Comparison of ENCODE assay signal across 8 mouse cellular contexts in the genomic region with DNA sequence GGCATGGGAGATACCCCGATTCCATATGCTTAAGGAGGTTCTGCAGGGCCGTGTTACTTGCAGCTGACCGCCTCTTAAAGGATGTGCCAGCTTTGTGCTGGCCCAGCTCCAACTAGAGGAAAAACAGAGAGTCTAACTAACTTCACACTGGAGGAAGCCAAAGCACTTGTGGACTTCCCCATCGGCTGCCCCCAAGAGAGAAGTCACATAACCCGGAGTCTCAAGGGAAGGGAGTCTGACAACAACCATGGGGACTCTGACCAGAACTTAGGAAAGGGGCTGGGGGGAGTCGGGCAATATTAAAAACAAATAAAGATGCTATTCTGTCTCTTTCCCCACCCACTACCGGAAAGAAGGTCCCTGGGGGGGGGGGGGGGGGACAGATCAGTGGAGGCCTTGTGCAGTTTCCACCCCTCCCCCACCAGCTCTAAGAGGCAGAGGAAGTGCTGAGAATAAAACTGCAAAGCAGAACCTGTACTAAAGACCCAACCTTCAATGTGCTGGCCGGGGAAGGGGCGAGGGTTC. TPM values are rescaled to one million over a fixed set of nuclear protein-coding genes. Genes with fewer than 3 reads are reported as not detected.
DNase-seq lines count a peak whose midpoint lies in the region; ATAC-seq and TF ChIP-seq lines count a peak whose summit lies in the region.

No protein-coding gene starts in this region.

- no peaks in the 10 kb centered on the region for H3K36me3 ChIP-seq in heart, embryonic 12.5 days
- H3K36me3 ChIP-seq in kidney, embryonic 15.5 days: no peaks in the 10 kb centered on the region
- no peaks in the 10 kb centered on the region for H3K36me3 ChIP-seq in splenic B cell, adult 2 months (ENCODE audit: control insufficient read depth, insufficient read depth, low read length, poor library complexity, severe bottlenecking)

- H3K4me2 ChIP-seq in heart, embryonic 12.5 days: peak overlapping the region; percentile 29; the same call in 1 of the 2 replicates
- H3K4me2 ChIP-seq in kidney, embryonic 15.5 days: no peak overlapping the region; the same call in 1 of the 2 replicates

- no peaks in the 10 kb centered on the region for H3K9me3 ChIP-seq in heart, embryonic 12.5 days (replicated peaks)
- H3K9me3 ChIP-seq in kidney, embryonic 15.5 days (replicated peaks): no peaks in the 10 kb centered on the region

- 0 out of 2 replicates have a peak overlapping the region, but pooled peaks have one; percentile 10 for H3K9ac ChIP-seq in heart, embryonic 12.5 days
- H3K9ac ChIP-seq in kidney, embryonic 15.5 days: no peak overlapping the region

- no peak overlapping the region for H3K4me3 ChIP-seq in bone marrow, adult 2 months (replicated peaks; ENCODE audit: control insufficient read depth, low read depth, low read length)
- no peak overlapping the region for H3K4me3 ChIP-seq in heart, embryonic 12.5 days
- no peak overlapping the region for H3K4me3 ChIP-seq in kidney, embryonic 15.5 days (replicated peaks)

- H3K4me1 ChIP-seq in bone marrow, adult 2 months (ENCODE audit: control insufficient read depth, insufficient read depth, low read length): peaks cover 3% of the 10 kb centered on the region; the same call in 1 of the 2 replicates
- H3K4me1 ChIP-seq in heart, embryonic 12.5 days (replicated peaks): peaks cover 99% of the 10 kb centered on the region
- peaks cover 94% of the 10 kb centered on the region for H3K4me1 ChIP-seq in kidney, embryonic 15.5 days

- no peak for TF ChIP-seq CTCF in bone marrow, adult 2 months (IDR thresholded peaks at IDR 0.05; ENCODE audit: control insufficient read depth, insufficient read depth, low read length)

- no peak for ATAC-seq in heart, embryonic 12.5 days (ENCODE audit: insufficient number of reproducible peaks, low FRiP score)
- no peak for ATAC-seq in kidney, embryonic 15.5 days (replicated peaks; ENCODE audit: low FRiP score)

- peak; percentile 33 for DNase-seq in kidney, adult 18-20 months
- DNase-seq in kidney, adult 11 months: no peak
- peak; percentile 80 for DNase-seq in lung, postnatal 10 days
- peak; percentile 91 for DNase-seq in splenic B cell, adult 2 months (ENCODE audit: low read depth, low spot score)
- no peak for DNase-seq in embryo, embryonic 11 days

- WGBS in bone marrow, adult 2 months: 5% methylated on average over 9 of the region's 9 CpGs
- WGBS in heart, embryonic 12.5 days: 37% methylated on average over 9 of the region's 9 CpGs
- 43% methylated on average over 9 of the region's 9 CpGs for WGBS in kidney, embryonic 15.5 days

- no peaks in the 10 kb centered on the region for H3K27me3 ChIP-seq in heart, embryonic 12.5 days (replicated peaks)
- H3K27me3 ChIP-seq in kidney, embryonic 15.5 days: no peaks in the 10 kb centered on the region
- no peaks in the 10 kb centered on the region for H3K27me3 ChIP-seq in splenic B cell, adult 2 months (ENCODE audit: control insufficient read depth, insufficient read depth, low read length, poor library complexity, severe bottlenecking)

- TF ChIP-seq POLR2A in bone marrow, adult 2 months (IDR thresholded peaks at IDR 0.05; ENCODE audit: borderline replicate concordance, control insufficient read depth, low read depth, low read length): no peak

- peak overlapping the region; percentile 85 for H3K27ac ChIP-seq in bone marrow, adult 2 months (ENCODE audit: control insufficient read depth, insufficient read depth, low read depth, low read length, poor library complexity)
- H3K27ac ChIP-seq in heart, embryonic 12.5 days (ENCODE audit: poor library complexity, severe bottlenecking): peak overlapping the region; percentile 93
- H3K27ac ChIP-seq in kidney, embryonic 15.5 days: peak overlapping the region; percentile 45; the same call in 1 of the 2 replicates

RNA-seq across cellular contexts. Expression of gene Sh3pxd2a, which starts 17.3 kb away (rescaled TPM):
- polyA plus RNA-seq in bone marrow, adult 2 months (2011; ENCODE audit: insufficient read depth, insufficient read length, low replicate concordance, missing spikeins): 6.3 and 8.3 TPM in 2 replicates
- 6.2 TPM in 2 replicates for polyA plus RNA-seq in heart, embryonic 12.5 days (2016; fragmentation: Nextera tagmentation; extraction: Ambion mirVana)
- 5.5 and 6.4 TPM in 2 replicates for polyA plus RNA-seq in kidney, embryonic 15.5 days (2015; fragmentation: Nextera tagmentation; extraction: Ambion mirVana)

Comparison
In these comparisons a context has a peak if more than half of its experiments do, and no peak if none do; other contexts are left out.
1. DNase-seq: peak in kidney, adult 18-20 months (single experiment), lung, postnatal 10 days (single experiment) and splenic B cell, adult 2 months (single experiment); none in kidney, adult 11 months (single experiment) and embryo, embryonic 11 days (single experiment).
2. Peak in every context shown above with its lines, with median percentiles within 50 percentile points of each other: H3K27ac ChIP-seq.